Mouse (Mus musculus): ENCODE results near the gene Snw1.

DNA sequence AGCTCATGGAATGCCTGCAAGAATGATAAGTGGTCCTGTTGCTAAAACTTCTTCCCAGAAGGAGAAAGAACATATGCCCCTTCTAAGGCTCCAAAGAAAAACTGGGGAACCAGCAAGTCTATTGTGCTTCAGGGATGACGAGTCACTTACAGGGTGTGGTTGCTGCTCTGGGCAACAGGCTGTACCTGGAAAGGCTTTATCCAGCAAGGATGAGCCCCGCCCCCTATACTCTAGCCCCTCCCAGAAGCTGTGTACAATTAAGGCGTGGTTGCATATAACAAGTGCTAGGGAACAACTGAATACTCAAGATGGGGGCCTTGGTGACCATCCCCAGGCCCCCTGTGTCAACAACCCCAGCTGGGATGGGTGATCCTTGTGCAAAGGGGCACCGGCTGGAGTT lies 63.0 kb downstream of the Snw1 start:
- TF ChIP-seq POLR2A (IDR thresholded peaks at IDR 0.05; ENCODE audit: borderline replicate concordance, low read depth, low read length): no peak
- TF ChIP-seq CTCF (IDR thresholded peaks at IDR 0.05; ENCODE audit: low read depth, low read length): no peak

Measured in bone marrow macrophage, adult 2 months (primary cell).